Mouse (Mus musculus) cerebellum, adult 11 months (tissue): Measurements from ENCODE around the gene Amh.
A peak's percentile ranks its signal among the peaks of the same experiment; 100 is the strongest.

ENCODE experiments used
- DNase-seq: peaks from one replicate; pipeline ENCODE4 v3.0.0; 2022

The Amh gene

GRCm38 (mm10) chr10:80804916-80805315 is at the start of gene Amh:
Gene Amh (plus strand): TSS chr10:80805243.
- no peak for DNase-seq

DNA sequence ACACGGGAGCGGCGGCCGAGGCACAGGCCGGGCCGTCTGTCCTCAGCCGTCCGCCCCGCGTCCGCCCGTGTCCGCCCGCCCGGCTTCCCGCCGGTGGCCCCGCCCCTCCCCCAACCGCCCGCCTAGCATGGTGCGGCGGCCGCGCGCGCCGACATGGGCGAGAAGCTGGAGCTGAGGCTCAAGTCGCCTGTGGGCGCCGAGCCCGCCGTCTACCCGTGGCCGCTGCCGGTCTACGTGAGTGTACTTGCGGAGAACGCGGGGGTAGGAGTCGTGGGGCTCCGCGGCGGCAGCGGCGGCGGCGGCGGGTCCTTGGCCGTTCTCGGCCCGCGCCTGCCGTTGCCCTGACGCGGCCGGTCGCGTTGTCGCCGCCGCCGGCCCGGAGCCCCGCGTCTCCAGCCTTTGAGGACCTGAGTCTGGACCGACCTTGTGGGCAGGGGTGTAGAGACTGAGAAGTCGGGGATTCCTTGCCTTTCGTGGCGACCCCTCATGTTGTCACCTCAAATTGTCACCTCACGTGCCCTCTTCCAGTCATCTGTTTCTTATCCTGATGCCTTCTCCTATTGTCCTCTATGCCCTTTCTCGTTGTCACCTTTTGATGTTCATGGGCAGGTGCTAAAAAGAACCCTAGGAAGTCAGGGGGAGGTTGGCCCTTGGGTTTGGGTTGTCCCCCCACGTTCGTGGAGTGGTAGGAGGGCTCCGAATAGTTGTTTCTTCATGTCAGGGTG is 49.6 kb upstream of the Amh start:
- DNase-seq: no peak

DNA sequence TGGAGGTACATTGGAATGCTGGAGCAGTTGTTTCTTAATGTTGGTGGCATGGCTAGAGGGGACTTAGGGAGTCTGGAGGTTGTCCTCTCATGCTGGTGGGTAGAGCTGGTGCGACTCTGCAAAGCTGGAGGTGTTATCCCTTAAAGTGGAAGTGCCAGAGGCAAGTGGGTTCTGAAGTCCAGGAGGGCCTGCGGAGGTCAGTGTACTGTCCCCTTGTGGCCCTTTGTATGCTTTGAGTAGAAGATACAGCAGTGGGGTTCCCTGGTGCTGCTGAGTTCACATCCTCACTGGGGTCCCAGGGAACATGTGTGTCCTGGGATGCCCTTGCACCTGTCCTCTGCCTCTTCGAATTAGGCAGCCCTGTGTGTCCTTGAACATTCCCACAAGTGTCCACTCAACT is 48.9 kb upstream of the Amh start:
- DNase-seq: no peak

- DNase-seq: no peak
Measured at GRCm38 (mm10) chr10:80756509-80756908, 48.5 kb upstream of the Amh start.

GRCm38 (mm10) chr10:80756967-80757366 is 48.1 kb upstream of the Amh start:
- DNase-seq: no peak

GRCm38 (mm10) chr10:80757717-80758116 is 47.3 kb upstream of the Amh start:
- no peak for DNase-seq

DNA sequence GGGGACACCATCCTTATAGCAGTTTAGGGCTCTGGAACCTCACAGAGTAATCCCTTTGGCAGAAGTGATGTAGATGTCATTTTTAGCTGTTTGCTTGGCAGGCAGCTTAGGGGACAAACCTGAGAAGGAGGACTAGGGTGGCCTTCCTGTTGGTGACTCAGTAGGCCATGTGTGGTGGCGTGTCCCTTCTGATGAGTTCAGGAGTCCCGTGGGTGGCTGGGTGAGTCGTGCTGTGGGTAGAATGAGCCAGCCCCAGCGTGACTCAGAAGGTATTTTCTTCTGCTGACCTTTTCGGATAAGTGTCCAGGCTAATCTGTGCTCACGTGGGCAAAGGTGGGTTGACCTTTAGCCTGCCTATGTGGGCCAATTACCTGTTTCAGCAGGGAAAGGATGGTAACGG is 46.4 kb upstream of the Amh start:
- DNase-seq: no peak

GRCm38 (mm10) chr10:80760596-80761524 is 44.2 kb upstream of the Amh start:
- no peak for DNase-seq

DNA sequence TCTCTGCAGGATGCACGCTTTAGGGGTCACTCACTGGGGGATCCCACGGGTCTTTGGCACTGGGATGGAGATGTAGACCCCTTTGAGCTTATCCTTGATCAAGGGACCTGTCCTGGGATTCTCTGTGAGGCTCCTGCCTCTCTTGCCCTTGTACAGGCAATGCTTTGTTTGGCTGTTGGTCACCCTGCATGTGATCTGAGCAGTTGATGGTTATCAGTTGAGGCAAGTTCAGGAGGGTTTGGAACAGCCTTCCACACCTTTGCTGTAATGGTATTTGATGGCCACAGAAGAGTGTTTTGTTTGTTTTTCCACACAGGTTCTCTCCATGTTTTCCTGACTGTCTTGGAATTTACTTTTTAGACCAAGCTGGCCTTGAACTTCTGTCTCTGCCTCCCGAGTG is 43.2 kb upstream of the Amh start:
- no peak for DNase-seq

DNA sequence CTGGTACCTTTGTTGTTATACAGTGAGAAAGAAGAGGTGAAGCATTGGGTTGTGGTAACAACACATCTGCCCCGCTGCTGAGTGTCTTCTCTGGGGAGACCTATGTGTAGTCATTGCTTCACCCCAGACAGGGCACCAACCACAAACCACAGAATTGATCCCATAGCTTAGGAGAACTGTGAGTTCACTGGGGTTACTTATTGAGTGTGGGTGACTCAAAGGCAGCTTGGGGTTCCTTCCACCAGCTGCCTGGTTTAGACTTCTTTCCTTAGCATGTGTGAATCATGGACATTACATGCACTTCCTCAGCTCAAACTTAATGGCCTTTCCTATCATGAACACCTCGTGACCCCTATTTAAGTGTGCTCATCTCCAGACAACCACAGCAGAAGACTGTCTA is 41.5 kb upstream of the Amh start:
- DNase-seq: no peak

- no peak for DNase-seq
Measured at GRCm38 (mm10) chr10:80765746-80766145, 39.3 kb upstream of the Amh start.

- no peak for DNase-seq
Measured at GRCm38 (mm10) chr10:80766161-80766815, 38.8 kb upstream of the Amh start.

DNA sequence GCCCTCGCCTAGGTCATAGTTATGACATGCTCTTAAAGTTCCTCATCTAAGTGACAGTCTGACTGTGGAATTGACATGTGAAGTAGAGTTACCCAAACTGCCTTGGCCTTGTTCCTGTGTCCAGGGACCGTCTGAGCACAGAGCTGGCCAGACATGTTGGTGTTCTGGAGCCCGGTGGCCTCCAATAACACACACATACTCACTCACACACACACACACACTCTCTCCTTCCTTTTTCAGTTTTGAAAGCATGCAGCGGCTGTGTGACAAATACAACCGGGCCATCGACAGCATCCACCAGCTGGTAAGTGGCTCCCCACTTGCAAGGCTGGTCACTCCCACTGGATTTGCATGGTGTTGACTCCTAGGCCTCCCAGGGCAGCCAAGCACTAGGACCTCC is 36.7 kb upstream of the Amh start:
- no peak for DNase-seq

- no peak for DNase-seq
Measured at GRCm38 (mm10) chr10:80773816-80774215, 31.2 kb upstream of the Amh start.

DNA sequence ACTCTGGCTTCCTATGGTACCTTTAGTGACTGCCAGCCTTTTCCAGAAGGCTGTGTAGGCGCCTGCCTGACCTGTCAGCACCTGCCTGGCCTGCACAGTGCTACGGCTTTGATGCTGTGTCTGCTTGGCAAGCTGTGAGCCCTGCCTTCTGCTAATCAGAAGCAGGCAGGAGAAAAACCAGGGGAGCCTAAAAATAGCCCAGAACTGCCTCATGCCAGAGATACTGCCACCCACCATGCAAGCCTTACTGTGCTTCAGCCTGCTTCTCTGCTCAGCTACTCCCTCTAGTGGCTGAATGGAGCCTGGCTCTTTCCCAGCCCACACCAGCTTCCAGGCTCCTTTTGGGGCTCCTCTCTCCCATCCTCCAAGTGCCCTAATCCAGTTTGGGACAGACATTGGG is 30.5 kb upstream of the Amh start:
- peak; percentile 93 for DNase-seq

GRCm38 (mm10) chr10:80774981-80775380 is 30.1 kb upstream of the Amh start:
- no peak for DNase-seq

DNA sequence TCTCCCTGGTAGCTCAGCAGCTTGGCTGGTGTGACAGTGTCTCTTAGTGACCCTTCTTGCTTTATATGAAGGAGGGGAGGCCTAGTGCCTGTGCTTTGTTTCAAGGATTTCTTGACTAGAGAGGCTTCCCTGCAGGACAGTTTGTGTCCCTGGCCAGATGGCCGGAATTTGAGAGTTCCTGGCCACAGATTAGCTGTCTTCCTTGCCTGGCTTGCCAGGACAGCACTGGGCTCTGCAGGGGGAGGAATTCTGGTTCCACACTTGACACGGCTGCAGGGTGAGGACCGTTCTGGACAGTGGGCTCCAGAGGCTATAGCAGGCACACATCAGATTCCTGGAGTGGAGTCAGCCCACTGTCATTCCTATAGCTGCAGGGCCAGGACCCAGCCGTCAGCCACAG is 29.3 kb upstream of the Amh start:
- DNase-seq: peak; percentile 76

DNA sequence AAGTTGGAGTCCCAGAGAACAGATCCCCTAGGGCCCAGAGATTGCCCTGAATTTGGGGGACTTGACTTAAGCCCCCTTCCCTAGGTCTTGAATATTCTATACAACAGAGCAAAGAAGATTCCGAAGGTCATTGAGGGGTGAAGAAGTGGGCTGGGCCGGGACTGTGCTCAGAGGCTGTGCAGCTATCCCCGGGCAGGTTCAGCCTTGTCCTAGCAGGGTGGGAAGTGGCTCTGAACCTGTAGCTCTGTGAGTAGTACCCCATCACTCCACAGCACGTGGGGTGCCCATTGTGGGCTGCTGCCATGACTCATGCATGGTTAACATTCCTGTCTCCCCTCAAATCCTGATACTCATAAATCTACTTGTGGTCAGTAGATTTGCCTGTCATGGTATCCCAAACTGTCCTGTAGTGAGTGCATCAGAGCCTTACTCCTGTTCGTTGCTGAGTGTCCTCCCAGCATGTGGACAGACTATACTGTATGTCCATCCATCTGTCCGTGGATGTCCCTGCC is 28.6 kb upstream of the Amh start:
- no peak for DNase-seq

- DNase-seq: peak; percentile 52
Measured at GRCm38 (mm10) chr10:80777123-80777522, 27.9 kb upstream of the Amh start.

- DNase-seq: no peak
Measured at GRCm38 (mm10) chr10:80779565-80779964, 25.5 kb upstream of the Amh start.

DNA sequence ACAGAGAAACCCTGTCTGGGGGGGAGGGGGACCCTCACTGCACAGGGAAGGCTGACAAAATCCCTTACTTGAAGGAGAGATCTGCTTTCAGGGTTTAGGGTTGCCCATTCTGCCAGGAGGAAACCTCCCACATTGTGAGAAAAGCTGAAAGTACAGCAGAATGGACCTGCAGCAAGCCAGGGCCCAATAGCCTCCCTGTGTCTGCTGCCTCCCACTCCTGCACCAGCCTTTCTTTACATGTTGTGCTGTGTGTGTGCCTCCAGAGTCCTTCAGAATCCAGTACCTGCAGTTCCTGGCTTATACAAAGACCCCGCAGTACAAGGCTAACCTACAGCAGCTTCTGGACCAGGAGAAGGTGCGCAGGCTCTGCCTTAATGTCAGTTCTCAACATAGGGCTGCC is 20.7 kb upstream of the Amh start:
- no peak for DNase-seq

- DNase-seq: no peak
Measured at GRCm38 (mm10) chr10:80784871-80785270, 20.2 kb upstream of the Amh start.

DNA sequence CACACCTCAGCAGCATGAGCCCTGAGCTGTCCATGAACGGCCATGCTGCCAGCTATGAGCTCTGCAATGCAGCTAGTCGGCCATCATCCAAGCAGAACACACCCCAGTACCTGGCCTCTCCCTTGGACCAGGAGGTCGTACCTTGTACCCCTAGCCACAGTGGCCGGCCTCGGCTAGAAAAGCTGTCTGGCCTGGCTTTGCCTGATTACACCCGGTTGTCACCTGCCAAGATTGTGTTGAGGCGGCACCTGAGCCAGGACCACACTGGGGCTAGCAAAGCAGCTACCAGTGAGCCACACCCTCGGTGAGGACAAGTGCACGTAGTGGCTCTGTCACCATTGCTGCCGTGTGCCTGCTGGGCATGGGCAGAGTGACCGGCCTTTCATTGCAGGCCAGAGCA is 19.1 kb upstream of the Amh start:
- no peak for DNase-seq

- no peak for DNase-seq
Measured at GRCm38 (mm10) chr10:80787517-80787916, 17.5 kb upstream of the Amh start.
